Mouse (Mus musculus): ENCODE data around the gene Oscp1. TPM values are rescaled to one million over a fixed set of nuclear protein-coding genes. Genes with fewer than 3 reads are reported as not detected.

Oscp1 gene
- polyA plus RNA-seq, 1 experiment = not detected

GRCm38 (mm10) chr4:126096464-126097111 lies 38.2 kb downstream of the Oscp1 start, which contains the start of gene Lsm10:
Gene Lsm10, plus strand, starts transcription at chr4:126096623.
- 2% methylated on average over 37 of the region's 37 CpGs for WGBS
- peak within 1 kb of the TSS; percentile 90 for H3K4me3 ChIP-seq (ENCODE audit: insufficient read depth, low read depth, low read length)
- TF ChIP-seq CTCF (IDR thresholded peaks at IDR 0.05; ENCODE audit: insufficient read depth, low read depth, low read length) (no peak; the same call in 1 of the 2 replicates), POLR2A (IDR thresholded peaks at IDR 0.05; ENCODE audit: insufficient read depth, low read depth, low read length) (peak; percentile 74)
- peak within 1 kb of the TSS; percentile 90 for H3K27ac ChIP-seq (ENCODE audit: insufficient read depth, low read depth, low read length)
- peaks cover 20% of the 10 kb centered on the region for H3K4me1 ChIP-seq (ENCODE audit: control insufficient read depth, insufficient read depth, low read length)

- no peak for TF ChIP-seq POLR2A (IDR thresholded peaks at IDR 0.05; ENCODE audit: insufficient read depth, low read depth, low read length)
- no peak for TF ChIP-seq CTCF (IDR thresholded peaks at IDR 0.05; ENCODE audit: insufficient read depth, low read depth, low read length)
- H3K4me1 ChIP-seq (ENCODE audit: control insufficient read depth, insufficient read depth, low read length) = peaks cover 25% of the 10 kb centered on the region
- no peak overlapping the region for H3K4me3 ChIP-seq (ENCODE audit: insufficient read depth, low read depth, low read length)
- 94% methylated on average over 20 of the region's 20 CpGs for WGBS
- H3K27ac ChIP-seq (ENCODE audit: insufficient read depth, low read depth, low read length) = no peak overlapping the region
Measured at GRCm38 (mm10) chr4:126097711-126098253, 39.4 kb downstream of the Oscp1 start.

GRCm38 (mm10) chr4:126099365-126099764 lies 41.0 kb downstream of the Oscp1 start:
- WGBS = 94% methylated on average over 3 of the region's 3 CpGs
- H3K4me3 ChIP-seq (ENCODE audit: insufficient read depth, low read depth, low read length) = no peak overlapping the region
- H3K27ac ChIP-seq (ENCODE audit: insufficient read depth, low read depth, low read length) = peak overlapping the region; percentile 26; the same call in 1 of the 2 replicates
- H3K4me1 ChIP-seq (ENCODE audit: control insufficient read depth, insufficient read depth, low read length) = peaks cover 30% of the 10 kb centered on the region
- TF ChIP-seq POLR2A (IDR thresholded peaks at IDR 0.05; ENCODE audit: insufficient read depth, low read depth, low read length) = no peak
- no peak for TF ChIP-seq CTCF (IDR thresholded peaks at IDR 0.05; ENCODE audit: insufficient read depth, low read depth, low read length)

GRCm38 (mm10) chr4:126100764-126101163 lies 42.4 kb downstream of the Oscp1 start:
- TF ChIP-seq CTCF (IDR thresholded peaks at IDR 0.05; ENCODE audit: insufficient read depth, low read depth, low read length) (no peak), POLR2A (IDR thresholded peaks at IDR 0.05; ENCODE audit: insufficient read depth, low read depth, low read length) (no peak)
- H3K4me3 ChIP-seq (ENCODE audit: insufficient read depth, low read depth, low read length) = no peak overlapping the region
- no peak overlapping the region for H3K27ac ChIP-seq (ENCODE audit: insufficient read depth, low read depth, low read length)
- H3K4me1 ChIP-seq (ENCODE audit: control insufficient read depth, insufficient read depth, low read length) = peaks cover 33% of the 10 kb centered on the region
- 81% methylated on average over 3 of the region's 3 CpGs for WGBS

- 29% methylated on average over 7 of the region's 7 CpGs for WGBS
- H3K27ac ChIP-seq (ENCODE audit: insufficient read depth, low read depth, low read length) = peak overlapping the region; percentile 99
- H3K4me1 ChIP-seq (ENCODE audit: control insufficient read depth, insufficient read depth, low read length) = peaks cover 39% of the 10 kb centered on the region
- no peak overlapping the region for H3K4me3 ChIP-seq (ENCODE audit: insufficient read depth, low read depth, low read length)
- no peak for TF ChIP-seq POLR2A (IDR thresholded peaks at IDR 0.05; ENCODE audit: insufficient read depth, low read depth, low read length)
- TF ChIP-seq CTCF (IDR thresholded peaks at IDR 0.05; ENCODE audit: insufficient read depth, low read depth, low read length) = no peak
Measured at GRCm38 (mm10) chr4:126102061-126102841, 43.9 kb downstream of the Oscp1 start.

- H3K4me3 ChIP-seq (ENCODE audit: insufficient read depth, low read depth, low read length) = peak overlapping the region; percentile 32
- peak overlapping the region; percentile 99 for H3K27ac ChIP-seq (ENCODE audit: insufficient read depth, low read depth, low read length)
- TF ChIP-seq POLR2A (IDR thresholded peaks at IDR 0.05; ENCODE audit: insufficient read depth, low read depth, low read length) (no peak), CTCF (IDR thresholded peaks at IDR 0.05; ENCODE audit: insufficient read depth, low read depth, low read length) (no peak)
- WGBS = 1% methylated on average over 15 of the region's 15 CpGs
- H3K4me1 ChIP-seq (ENCODE audit: control insufficient read depth, insufficient read depth, low read length) = peaks cover 39% of the 10 kb centered on the region
Measured at GRCm38 (mm10) chr4:126103057-126103581, 44.8 kb downstream of the Oscp1 start.

- peak within 1 kb of the TSS; percentile 99 for H3K27ac ChIP-seq (ENCODE audit: insufficient read depth, low read depth, low read length)
- TF ChIP-seq POLR2A (IDR thresholded peaks at IDR 0.05; ENCODE audit: insufficient read depth, low read depth, low read length) (peak; percentile 93), CTCF (IDR thresholded peaks at IDR 0.05; ENCODE audit: insufficient read depth, low read depth, low read length) (peak; percentile 36; the same call in 1 of the 2 replicates)
- peak within 1 kb of the TSS; percentile 70 for H3K4me3 ChIP-seq (ENCODE audit: insufficient read depth, low read depth, low read length)
- 1% methylated on average over 33 of the region's 34 CpGs for WGBS
- peaks cover 43% of the 10 kb centered on the region for H3K4me1 ChIP-seq (ENCODE audit: control insufficient read depth, insufficient read depth, low read length)
Measured at GRCm38 (mm10) chr4:126103590-126104068, 45.3 kb downstream of the Oscp1 start, which contains the start of gene Stk40. Gene Stk40, plus strand, starts transcription at chr4:126103957.

- 1% methylated on average over 34 of the region's 34 CpGs for WGBS
- no peak for TF ChIP-seq POLR2A (IDR thresholded peaks at IDR 0.05; ENCODE audit: insufficient read depth, low read depth, low read length)
- no peak for TF ChIP-seq CTCF (IDR thresholded peaks at IDR 0.05; ENCODE audit: insufficient read depth, low read depth, low read length)
- H3K4me1 ChIP-seq (ENCODE audit: control insufficient read depth, insufficient read depth, low read length) = peaks cover 40% of the 10 kb centered on the region
- H3K4me3 ChIP-seq (ENCODE audit: insufficient read depth, low read depth, low read length) = peak overlapping the region; percentile 70
- H3K27ac ChIP-seq (ENCODE audit: insufficient read depth, low read depth, low read length) = peak overlapping the region; percentile 58
Measured at GRCm38 (mm10) chr4:126104261-126105075, 46.1 kb downstream of the Oscp1 start.

All from olfactory bulb, adult 2 months (tissue).